Mouse (Mus musculus) liver, embryonic 14.5 days (tissue): Measurements from ENCODE around the gene Sytl3.
"Not testable (repeated sequence)": the region's sequence is repeated elsewhere in the genome, so short reads cannot be mapped to it uniquely, and the experiment has no call there.

Source experiments
- CTCF ChIP-seq: IDR thresholded peaks from 2 replicates; pipeline ENCODE4 v1.5.1; 2016; ENCODE audit warnings: antibody characterized with exemption, low read depth, control low read depth
- EP300 ChIP-seq: IDR thresholded peaks from 2 replicates; pipeline ENCODE4 v1.6.1; 2016; ENCODE audit warnings: antibody characterized with exemption, low read depth

DNA sequence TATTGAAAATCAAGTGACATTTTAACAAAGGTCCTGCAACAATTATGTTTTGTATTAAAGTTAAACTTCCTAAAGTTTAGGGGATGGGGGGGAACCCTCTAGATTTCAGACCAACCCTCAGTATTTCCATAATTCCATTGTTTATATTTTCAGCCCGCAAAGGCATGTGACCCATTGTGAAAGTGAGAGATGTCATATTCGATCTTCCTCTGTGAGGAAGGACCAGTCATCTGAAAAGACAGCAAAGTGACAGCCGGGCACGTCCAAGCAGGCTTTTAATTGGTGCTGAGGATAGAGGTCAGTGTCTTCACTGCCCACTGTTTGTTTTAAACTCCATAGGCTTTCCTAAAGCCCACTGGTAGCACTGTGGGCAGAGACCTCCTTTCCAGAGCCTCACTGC is 22.8 kb downstream of the Sytl3 start:
- not testable (repeated sequence) for TF ChIP-seq CTCF, EP300
